Mouse (Mus musculus) ovary, postnatal 36 days (tissue): ENCODE measurements around the gene Akt1s1.
A peak's percentile ranks its signal among the peaks of the same experiment; 100 is the strongest.

Experiments used
- DNase-seq: peaks from one replicate; pipeline ENCODE4 v3.0.0; 2022; ENCODE audit warnings: low spot score, mixed read lengths

Akt1s1 gene

DNA sequence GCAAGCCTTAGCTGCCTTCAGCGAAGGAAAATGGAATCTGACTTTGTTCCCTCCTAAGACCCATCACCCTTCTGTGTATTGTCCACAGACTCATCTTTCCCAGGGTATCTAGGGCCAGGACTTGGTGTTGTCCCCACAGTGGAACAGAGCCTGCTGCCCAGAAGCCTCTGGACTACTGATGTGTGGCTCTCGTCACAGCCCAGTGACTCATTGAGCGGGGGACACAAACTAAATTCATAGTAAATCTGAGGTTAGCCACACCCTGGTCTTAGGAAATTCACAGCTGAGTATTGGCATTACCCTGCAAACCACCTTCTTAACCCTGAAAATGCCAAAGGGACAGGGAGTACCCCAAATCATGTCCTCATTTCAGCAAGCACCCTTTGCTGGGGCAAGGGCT is 22.0 kb upstream of the Akt1s1 start:
- no peak for DNase-seq

DNA sequence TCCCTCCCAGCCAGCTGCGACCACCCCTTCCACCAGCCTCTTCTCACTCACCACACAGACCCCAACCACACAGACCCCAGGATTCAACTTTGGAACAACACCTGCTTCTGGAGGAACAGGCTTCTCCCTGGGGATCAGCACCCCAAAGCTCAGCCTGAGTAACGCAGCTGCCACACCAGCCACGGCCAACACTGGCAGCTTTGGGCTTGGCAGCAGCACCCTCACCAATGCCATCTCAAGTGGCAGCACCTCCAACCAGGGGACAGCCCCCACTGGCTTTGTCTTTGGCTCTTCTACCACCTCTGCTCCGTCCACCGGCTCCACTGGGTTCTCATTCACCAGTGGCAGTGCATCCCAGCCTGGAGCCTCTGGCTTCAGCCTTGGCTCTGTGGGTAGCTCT is 20.1 kb upstream of the Akt1s1 start:
- no peak for DNase-seq

DNA sequence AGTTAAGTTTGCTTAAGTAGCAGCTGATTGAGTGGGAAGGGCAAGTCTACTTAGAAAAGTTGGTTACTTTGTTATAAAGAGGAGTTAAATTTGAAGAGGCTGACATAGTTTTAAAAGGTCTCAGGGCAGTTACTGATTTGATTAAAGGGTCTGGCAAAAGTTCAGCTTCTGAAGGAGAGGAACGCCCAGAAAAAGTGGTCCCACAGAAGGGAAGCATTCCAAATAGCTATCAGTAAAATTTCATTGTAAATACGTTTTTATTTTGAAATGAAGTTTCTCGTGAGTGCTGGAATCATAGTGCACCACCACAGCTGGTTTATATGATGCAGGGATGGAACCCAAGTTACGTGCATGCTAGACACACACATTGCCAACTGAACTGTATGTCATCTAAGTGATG is 16.0 kb upstream of the Akt1s1 start:
- DNase-seq: no peak

DNA sequence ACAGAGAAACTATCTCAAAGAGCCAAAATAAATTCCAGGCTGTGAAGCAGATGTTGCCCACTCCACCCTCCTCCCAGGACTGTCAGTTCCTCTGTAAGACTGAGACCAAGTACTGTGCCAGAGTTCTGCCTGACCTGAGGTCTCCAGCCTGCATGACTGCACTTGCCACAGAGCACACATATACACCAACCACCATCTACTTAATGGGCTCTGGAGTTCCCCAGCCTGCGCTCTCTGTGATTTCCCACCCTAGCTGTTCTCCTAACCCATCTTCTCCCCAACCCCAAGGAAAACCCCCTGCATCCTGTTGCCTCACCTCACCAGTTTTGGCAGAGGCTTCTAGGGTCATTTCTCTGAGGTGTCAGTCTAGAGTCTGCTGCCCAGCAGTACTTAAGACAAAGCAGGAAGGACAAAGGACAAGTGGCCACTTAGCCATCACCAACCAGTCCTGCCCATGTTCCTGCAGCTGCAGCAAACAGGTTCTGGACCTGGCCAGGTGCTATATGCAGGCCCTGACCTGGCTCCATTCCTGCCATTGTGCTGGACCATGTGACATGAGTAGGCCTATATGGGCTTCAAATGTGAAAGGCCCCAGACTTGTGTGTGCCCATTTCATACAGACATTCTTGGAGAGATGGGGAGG is 13.3 kb upstream of the Akt1s1 start:
- DNase-seq: no peak

DNA sequence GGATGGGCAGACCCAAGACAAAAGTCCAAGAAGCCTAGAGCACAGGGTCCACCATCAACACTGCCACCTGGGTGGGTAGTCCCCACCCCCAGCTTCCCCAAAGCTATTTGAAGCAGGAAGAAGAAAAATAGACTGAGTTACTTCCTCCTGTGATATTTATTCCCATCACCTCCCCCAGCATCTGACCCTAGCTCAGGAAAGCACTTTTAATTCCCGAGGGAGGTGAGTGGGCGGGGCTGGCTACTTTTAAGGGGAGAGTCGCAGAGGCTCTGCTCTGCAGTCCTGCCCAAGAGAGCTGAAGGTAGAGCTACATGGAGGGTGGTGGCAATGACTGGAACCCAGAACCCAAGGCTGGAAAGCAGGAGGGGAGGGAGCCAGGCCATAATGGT is 12.8 kb upstream of the Akt1s1 start:
- no peak for DNase-seq

DNA sequence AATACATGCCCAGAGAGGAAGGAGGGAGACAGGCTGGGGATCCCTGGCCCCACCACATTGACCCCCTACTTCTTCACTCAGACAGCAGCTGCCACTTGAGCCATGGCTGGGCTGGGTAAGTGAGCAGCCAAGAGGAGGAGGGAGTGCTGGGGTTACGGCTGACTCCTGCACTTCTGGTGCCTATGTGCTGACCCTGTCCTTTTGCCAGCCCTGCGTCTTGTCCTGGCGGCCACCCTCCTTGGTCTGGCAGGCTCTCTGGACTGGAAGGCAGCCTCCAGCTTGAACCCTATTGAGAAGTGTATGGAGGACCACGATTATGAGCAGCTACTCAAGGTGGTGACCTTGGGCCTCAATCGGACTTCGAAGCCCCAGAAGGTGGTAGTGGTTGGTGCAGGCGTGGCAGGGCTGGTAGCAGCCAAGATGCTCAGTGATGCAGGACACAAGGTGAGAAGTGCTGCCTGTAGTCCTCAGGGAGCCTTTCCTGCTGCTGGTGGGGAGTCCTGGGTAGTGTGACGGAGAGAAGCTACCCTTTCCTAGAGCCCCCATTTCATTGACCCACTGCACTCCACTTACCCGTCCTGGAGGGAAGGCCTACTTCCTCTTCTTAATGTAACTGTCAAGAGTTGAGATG is 12.3 kb upstream of the Akt1s1 start:
- no peak for DNase-seq

- DNase-seq: no peak
Observed at GRCm38 (mm10) chr7:44838073-44838472, 10.7 kb upstream of the Akt1s1 start.

DNA sequence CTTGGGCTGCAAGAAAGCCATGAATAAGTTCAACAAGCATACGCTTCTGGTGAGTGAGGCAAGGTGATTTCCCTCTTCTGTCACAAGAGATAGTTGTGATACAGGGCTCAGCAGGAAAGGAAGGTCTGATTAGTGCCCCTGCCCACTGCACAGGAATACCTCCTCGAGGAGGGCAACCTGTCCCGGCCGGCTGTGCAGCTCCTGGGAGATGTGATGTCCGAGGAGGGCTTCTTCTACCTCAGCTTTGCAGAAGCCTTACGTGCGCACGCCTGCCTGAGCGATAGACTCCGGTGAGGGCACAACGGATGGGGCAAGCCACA is 9.7 kb upstream of the Akt1s1 start:
- DNase-seq: no peak

DNA sequence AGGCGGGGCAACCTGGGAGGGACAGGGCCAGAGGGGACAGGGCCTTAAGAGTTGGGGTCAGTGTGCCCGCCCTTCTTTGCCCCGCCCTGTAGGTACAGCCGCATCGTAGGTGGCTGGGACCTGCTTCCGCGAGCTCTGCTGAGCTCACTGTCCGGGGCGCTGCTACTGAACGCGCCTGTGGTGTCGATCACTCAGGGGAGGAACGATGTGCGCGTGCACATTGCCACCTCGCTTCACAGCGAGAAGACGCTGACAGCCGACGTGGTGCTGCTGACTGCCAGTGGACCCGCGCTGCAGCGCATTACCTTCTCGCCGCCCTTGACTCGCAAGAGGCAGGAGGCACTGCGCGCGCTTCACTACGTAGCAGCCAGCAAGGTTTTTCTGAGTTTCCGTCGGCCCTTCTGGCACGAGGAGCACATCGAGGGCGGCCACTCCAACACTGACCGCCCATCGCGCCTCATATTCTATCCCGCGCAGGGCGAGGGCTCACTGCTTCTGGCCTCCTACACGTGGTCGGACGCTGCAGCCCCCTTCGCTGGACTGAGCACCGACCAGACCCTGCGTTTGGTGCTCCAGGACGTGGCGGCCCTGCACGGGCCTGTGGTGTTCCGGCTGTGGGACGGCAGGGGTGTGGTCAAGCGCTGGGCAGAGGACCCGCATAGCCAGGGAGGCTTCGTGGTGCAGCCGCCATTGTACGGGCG is 9.2 kb upstream of the Akt1s1 start:
- peak; percentile 49 for DNase-seq

GRCm38 (mm10) chr7:44840426-44840825 is 8.4 kb upstream of the Akt1s1 start:
- no peak for DNase-seq

GRCm38 (mm10) chr7:44841825-44842463 is 6.8 kb upstream of the Akt1s1 start:
- no peak for DNase-seq

DNA sequence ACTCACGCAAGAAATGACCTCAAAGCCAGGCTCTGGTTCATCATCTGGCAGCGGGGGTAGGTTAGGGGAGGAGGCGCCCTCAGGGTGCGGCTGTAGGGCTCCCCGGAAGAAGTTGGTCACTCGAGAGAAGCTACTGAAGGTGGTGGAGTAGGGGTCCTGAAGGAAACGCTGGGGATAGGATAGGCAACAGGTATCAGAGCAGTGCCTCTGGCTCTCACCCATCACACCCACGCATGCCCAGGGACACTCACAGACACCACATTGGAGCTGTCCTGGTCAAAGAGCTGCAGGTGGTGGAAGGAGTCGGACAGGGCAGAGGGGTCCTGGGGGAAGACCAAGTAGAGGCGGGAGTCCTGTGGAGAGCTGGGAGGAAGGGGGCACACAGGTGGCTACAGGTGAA is 3.8 kb upstream of the Akt1s1 start:
- no peak for DNase-seq

DNA sequence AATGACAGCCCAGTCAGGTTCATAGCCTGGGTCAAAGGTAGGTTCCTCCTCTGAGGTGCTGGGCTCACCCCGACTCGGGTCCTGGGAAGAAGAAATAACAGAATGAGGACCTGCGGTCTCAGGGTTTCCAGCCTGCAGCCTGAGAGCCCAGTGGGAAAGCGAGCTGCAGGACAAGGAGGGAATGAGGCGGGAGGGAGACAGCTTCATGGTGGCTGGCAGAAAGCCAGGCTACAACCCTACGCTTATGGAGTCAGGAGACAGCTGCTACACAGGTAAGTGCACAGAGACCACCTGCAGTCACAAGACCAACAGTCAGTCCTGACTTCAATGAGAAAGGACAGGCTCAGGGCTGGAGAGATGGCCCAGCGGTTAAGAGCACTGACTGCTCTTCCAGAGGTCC is 2.0 kb upstream of the Akt1s1 start:
- DNase-seq: no peak

GRCm38 (mm10) chr7:44847772-44848171 is 1.0 kb upstream of the Akt1s1 start:
- no peak for DNase-seq

GRCm38 (mm10) chr7:44849416-44850111 is 773 bp downstream of the Akt1s1 start:
- DNase-seq: peak; percentile 88

DNA sequence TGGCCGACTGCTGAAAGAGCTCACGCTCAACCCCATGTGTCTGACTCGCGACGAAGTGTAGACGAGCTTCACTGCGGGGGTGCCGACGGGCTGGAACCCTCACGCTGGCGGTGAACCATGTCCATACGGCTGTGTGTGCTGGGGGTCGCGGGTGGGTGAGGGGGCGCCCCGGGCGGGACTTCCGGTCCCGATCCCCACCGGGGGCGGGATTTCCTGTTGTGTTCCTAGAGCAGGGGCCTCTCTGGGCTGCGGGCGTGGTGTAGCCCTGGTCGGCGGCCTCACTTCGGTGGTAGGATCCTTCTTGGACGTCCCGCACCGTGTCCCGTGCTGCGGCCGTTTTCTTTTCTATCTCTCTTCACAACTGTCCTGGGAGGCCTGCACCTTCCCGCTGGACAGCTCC is 1.4 kb downstream of the Akt1s1 start:
- DNase-seq: peak; percentile 81

DNA sequence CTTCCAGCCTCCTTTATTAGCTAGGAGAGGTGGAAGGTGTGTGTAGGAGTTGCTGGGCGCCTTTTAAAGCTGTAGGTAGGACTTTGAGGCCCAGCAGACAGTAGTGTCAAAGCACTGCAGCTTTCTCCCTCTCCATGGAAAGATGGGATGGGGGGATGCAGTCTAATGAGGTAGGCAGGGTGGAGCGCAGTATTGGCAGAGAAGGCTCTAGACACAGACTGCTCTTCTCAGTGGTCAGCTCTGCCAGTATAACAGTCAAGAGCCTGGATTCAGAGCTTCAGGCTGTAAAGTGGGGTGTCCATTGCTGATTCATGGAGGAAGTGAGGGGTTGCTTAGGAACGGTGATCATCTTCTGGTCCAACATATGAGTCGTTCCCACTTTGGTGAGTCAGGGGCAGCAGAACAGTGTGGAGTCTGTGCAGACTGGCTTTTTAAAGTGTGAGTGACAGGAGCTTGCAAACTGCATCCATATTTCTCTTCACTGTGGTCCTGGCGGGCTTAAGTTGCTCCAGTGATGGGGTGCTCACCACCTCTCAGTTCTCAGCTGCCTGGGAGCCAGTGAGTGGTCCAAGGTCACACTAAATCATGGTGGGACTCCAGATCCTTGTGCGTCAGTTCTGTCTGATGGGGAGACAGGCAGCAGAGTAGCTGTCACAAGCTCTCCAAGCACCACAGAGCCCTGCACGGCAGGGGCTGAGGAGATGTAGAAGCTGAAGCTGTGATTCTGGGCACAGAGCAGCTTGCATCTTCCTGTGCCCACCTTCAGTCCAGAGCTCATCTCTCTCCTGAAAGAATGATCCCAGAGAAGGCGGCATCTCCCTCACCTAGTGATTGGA is 2.2 kb downstream of the Akt1s1 start:
- no peak for DNase-seq

- no peak for DNase-seq
Observed at GRCm38 (mm10) chr7:44851625-44852234, 2.9 kb downstream of the Akt1s1 start.

DNA sequence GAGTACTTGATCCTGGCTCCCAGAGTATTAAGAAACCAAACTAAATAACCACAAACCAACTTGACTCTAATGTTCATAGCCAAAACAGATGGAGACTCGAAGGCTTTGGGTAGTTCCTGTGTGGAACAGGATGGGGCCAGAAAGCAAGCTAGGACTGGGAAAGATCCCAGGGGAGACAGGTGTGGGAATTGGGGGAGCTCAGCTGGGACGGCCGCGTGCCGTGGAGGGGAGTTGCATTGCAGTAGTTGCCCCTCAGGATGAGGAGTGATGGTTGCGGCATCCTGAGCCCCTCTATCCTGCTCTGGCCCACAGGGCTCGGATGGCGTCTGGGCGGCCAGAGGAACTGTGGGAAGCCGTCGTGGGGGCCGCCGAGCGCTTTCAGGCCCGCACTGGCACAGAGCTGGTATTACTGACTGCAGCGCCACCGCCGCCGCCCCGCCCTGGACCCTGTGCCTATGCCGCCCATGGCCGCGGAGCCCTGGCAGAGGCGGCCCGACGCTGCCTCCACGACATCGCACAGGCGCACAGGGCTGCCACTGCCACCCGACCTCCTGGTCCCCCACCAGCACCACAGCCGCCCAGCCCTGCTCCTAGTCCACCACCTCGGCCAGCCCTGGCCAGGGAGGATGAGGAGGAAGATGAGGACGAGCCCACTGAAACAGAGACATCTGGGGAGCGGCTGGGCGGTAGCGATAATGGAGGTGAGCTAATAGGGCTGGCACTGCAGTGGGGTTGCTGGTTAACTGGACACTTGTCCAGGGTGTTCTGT is 3.7 kb downstream of the Akt1s1 start:
- DNase-seq: no peak

GRCm38 (mm10) chr7:44853065-44853464 is 4.3 kb downstream of the Akt1s1 start:
- DNase-seq: no peak
